Mouse (Mus musculus) midbrain, embryonic 15.5 days (tissue): ENCODE results near the gene Ugt1a6a. TPM values are rescaled to one million over a fixed set of nuclear protein-coding genes. Genes with fewer than 3 reads are reported as not detected.
"Not testable (repeated sequence)": the region's sequence is repeated elsewhere in the genome, so short reads cannot be mapped to it uniquely, and the experiment has no call there.

ENCODE experiments used
- ATAC-seq: fragments of 200-750 bp; cut with Nextera tagmentation; replicated peaks from 2 replicates; pipeline ENCODE4 v1.8.0; 2017; ENCODE audit warnings: moderate TSS enrichment
- H3K27ac ChIP-seq: fragments of 300-500 bp; sonication (generic); 2 replicates; pipeline ENCODE4 v1.5.1; 2015; ENCODE audit warnings: mild to moderate bottlenecking, inconsistent platforms
- H3K27me3 ChIP-seq: fragments of 300-500 bp; sonication (generic); replicated peaks from 2 replicates; pipeline ENCODE4 v1.6.1; 2015; ENCODE audit warnings: inconsistent platforms
- H3K36me3 ChIP-seq: fragments of 300-500 bp; sonication (generic); replicated peaks from 2 replicates; pipeline ENCODE4 v1.6.1; 2015; ENCODE audit warnings: inconsistent platforms
- H3K4me1 ChIP-seq: fragments of 300-500 bp; sonication (generic); 2 replicates; pipeline ENCODE4 v1.6.1; 2015; ENCODE audit warnings: inconsistent platforms
- H3K4me2 ChIP-seq: fragments of 300-500 bp; sonication (generic); 2 replicates; pipeline ENCODE4 v1.6.1; 2015; ENCODE audit warnings: inconsistent platforms, mild to moderate bottlenecking, moderate library complexity
- H3K4me3 ChIP-seq: fragments of 300-500 bp; sonication (generic); 2 replicates; pipeline ENCODE4 v1.5.1; 2015; ENCODE audit warnings: mild to moderate bottlenecking, inconsistent platforms
- H3K9ac ChIP-seq: fragments of 300-500 bp; sonication (generic); 2 replicates; pipeline ENCODE4 v1.6.1; 2015; ENCODE audit warnings: mild to moderate bottlenecking, inconsistent platforms
- H3K9me3 ChIP-seq: fragments of 300-500 bp; sonication (generic); 2 replicates; pipeline ENCODE4 v1.6.1; 2016; ENCODE audit warnings: inconsistent platforms
- WGBS: fragments of 180-500 bp; shearing (Covaris S2); methylation state at CpG from one replicate; pipeline ENCODE4 v1.1.7; 2015; ENCODE audit warnings: mixed read lengths; 5-methylcytosine and 5-hydroxymethylcytosine counted together
- polyA plus RNA-seq: library from polyadenylated mRNA; unstranded; fragments of >200 nt; fragmentation: Nextera tagmentation; extraction: Ambion mirVana; gene quantifications from 2 replicates; pipeline ENCODE4 v1.2.1, GENCODE M21; 2015

Gene Ugt1a6a
- polyA plus RNA-seq = 1.2 and 1.5 TPM in 2 replicates

- not testable (repeated sequence) for H3K4me3 ChIP-seq, H3K36me3 ChIP-seq, H3K27me3 ChIP-seq, H3K9me3 ChIP-seq, H3K4me2 ChIP-seq, ATAC-seq, H3K9ac ChIP-seq, H3K4me1 ChIP-seq
- 0 out of 2 replicates have a peak within 1 kb of the TSS, but pooled peaks have one; percentile 42 for H3K27ac ChIP-seq
- 48% methylated on average over 5 of the region's 5 CpGs for WGBS
Observed at GRCm38 (mm10) chr1:88134457-88135011, at the start of gene Ugt1a6a. TSS of gene Ugt1a6a (plus strand) at chr1:88134809.

GRCm38 (mm10) chr1:88086125-88086524, 48.5 kb upstream of the Ugt1a6a start:
- no peak for ATAC-seq
- Histone ChIP-seq H3K27ac (no peak overlapping the region), H3K27me3 (no peaks in the 10 kb centered on the region), H3K36me3 (no peaks in the 10 kb centered on the region), H3K9ac (no peak overlapping the region), H3K4me1 (no peaks in the 10 kb centered on the region), H3K9me3 (no peaks in the 10 kb centered on the region), H3K4me3 (no peak overlapping the region), H3K4me2 (no peak overlapping the region)
- 81% methylated on average over 1 of the region's 1 CpGs for WGBS

- Histone ChIP-seq H3K27ac (no peak within 1 kb of the TSS), H3K36me3 (no peaks in the 10 kb centered on the region), H3K9ac (no peak within 1 kb of the TSS), H3K4me2 (no peak within 1 kb of the TSS), H3K27me3 (no peaks in the 10 kb centered on the region), H3K4me1 (no peaks in the 10 kb centered on the region), H3K4me3 (no peak within 1 kb of the TSS), H3K9me3 (no peaks in the 10 kb centered on the region)
- no peak for ATAC-seq
- WGBS = 84% methylated on average over 3 of the region's 3 CpGs
Observed at GRCm38 (mm10) chr1:88087513-88087912, 47.1 kb upstream of the Ugt1a6a start, which contains the start of gene Ugt1a8. TSS of gene Ugt1a8 (plus strand) at chr1:88087813.

GRCm38 (mm10) chr1:88092341-88092740, 42.3 kb upstream of the Ugt1a6a start:
- ATAC-seq = no peak
- H3K9me3 ChIP-seq = no peaks in the 10 kb centered on the region
- no peaks in the 10 kb centered on the region for H3K27me3 ChIP-seq

GRCm38 (mm10) chr1:88094270-88094676, 40.3 kb upstream of the Ugt1a6a start:
- WGBS = 70% methylated on average over 3 of the region's 3 CpGs
- H3K9me3 ChIP-seq, H3K9ac ChIP-seq, H3K27me3 ChIP-seq, H3K4me1 ChIP-seq, H3K36me3 ChIP-seq, H3K4me2 ChIP-seq, H3K27ac ChIP-seq, H3K4me3 ChIP-seq, ATAC-seq: not testable (repeated sequence)

More at GRCm38 (mm10) chr1:88092341-88092740, 42.3 kb upstream of the Ugt1a6a start:
- Histone ChIP-seq H3K27ac (no peak overlapping the region), H3K36me3 (no peaks in the 10 kb centered on the region), H3K4me2 (no peak overlapping the region), H3K9ac (no peak overlapping the region), H3K4me1 (no peaks in the 10 kb centered on the region), H3K4me3 (no peak overlapping the region)

GRCm38 (mm10) chr1:88094941-88095492, 39.6 kb upstream of the Ugt1a6a start, which contains the start of gene Ugt1a7c:
TSS of gene Ugt1a7c (plus strand) at chr1:88095062.
- H3K4me2 ChIP-seq = no peak within 1 kb of the TSS
- H3K9ac ChIP-seq = no peak within 1 kb of the TSS
- 73% methylated on average over 10 of the region's 10 CpGs for WGBS
- H3K4me1 ChIP-seq = no peaks in the 10 kb centered on the region
- no peaks in the 10 kb centered on the region for H3K36me3 ChIP-seq
- no peaks in the 10 kb centered on the region for H3K27me3 ChIP-seq
- H3K27ac ChIP-seq = no peak within 1 kb of the TSS
- no peak within 1 kb of the TSS for H3K4me3 ChIP-seq
- no peaks in the 10 kb centered on the region for H3K9me3 ChIP-seq
- ATAC-seq = no peak

- not testable (repeated sequence) for H3K4me1 ChIP-seq, H3K4me3 ChIP-seq, H3K9me3 ChIP-seq, H3K4me2 ChIP-seq, H3K36me3 ChIP-seq, H3K9ac ChIP-seq, H3K27me3 ChIP-seq, ATAC-seq, H3K27ac ChIP-seq
- 90% methylated on average over 3 of the region's 3 CpGs for WGBS
Observed at GRCm38 (mm10) chr1:88098546-88098945, 36.1 kb upstream of the Ugt1a6a start.

- H3K9me3 ChIP-seq, ATAC-seq, H3K27ac ChIP-seq, H3K4me2 ChIP-seq, H3K36me3 ChIP-seq, H3K27me3 ChIP-seq, H3K4me1 ChIP-seq, H3K4me3 ChIP-seq, H3K9ac ChIP-seq: not testable (repeated sequence)
- WGBS = 93% methylated on average over 2 of the region's 2 CpGs
Observed at GRCm38 (mm10) chr1:88099691-88100090, 34.9 kb upstream of the Ugt1a6a start.

- H3K4me2 ChIP-seq, H3K27me3 ChIP-seq, H3K27ac ChIP-seq, H3K9ac ChIP-seq, ATAC-seq, H3K4me1 ChIP-seq, H3K9me3 ChIP-seq, H3K4me3 ChIP-seq, H3K36me3 ChIP-seq: not testable (repeated sequence)
- 61% methylated on average over 3 of the region's 3 CpGs for WGBS
Observed at GRCm38 (mm10) chr1:88103019-88103418, 31.6 kb upstream of the Ugt1a6a start, which contains the start of gene Ugt1a6b. TSS of gene Ugt1a6b (plus strand) at chr1:88103252.

- H3K4me2 ChIP-seq, H3K9me3 ChIP-seq, H3K27ac ChIP-seq, H3K4me1 ChIP-seq, ATAC-seq, H3K36me3 ChIP-seq, H3K27me3 ChIP-seq, H3K4me3 ChIP-seq, H3K9ac ChIP-seq: not testable (repeated sequence)
- WGBS = 85% methylated on average over 4 of the region's 5 CpGs
Observed at GRCm38 (mm10) chr1:88103697-88104468, 30.7 kb upstream of the Ugt1a6a start.

- no peak overlapping the region for H3K9ac ChIP-seq
- no peaks in the 10 kb centered on the region for H3K9me3 ChIP-seq
- H3K4me2 ChIP-seq = no peak overlapping the region
- no peaks in the 10 kb centered on the region for H3K36me3 ChIP-seq
- no peak overlapping the region for H3K4me3 ChIP-seq
- ATAC-seq = no peak
- 84% methylated on average over 1 of the region's 1 CpGs for WGBS
- H3K27ac ChIP-seq = no peak overlapping the region
- no peaks in the 10 kb centered on the region for H3K4me1 ChIP-seq
- H3K27me3 ChIP-seq = no peaks in the 10 kb centered on the region
Observed at GRCm38 (mm10) chr1:88104667-88105430, 29.8 kb upstream of the Ugt1a6a start.

- H3K4me1 ChIP-seq = no peaks in the 10 kb centered on the region
- WGBS = 65% methylated on average over 2 of the region's 2 CpGs
- no peaks in the 10 kb centered on the region for H3K9me3 ChIP-seq
- no peak for ATAC-seq
- no peak overlapping the region for H3K4me2 ChIP-seq
- no peaks in the 10 kb centered on the region for H3K27me3 ChIP-seq
- no peak overlapping the region for H3K9ac ChIP-seq
- H3K36me3 ChIP-seq = no peaks in the 10 kb centered on the region
- no peak overlapping the region for H3K27ac ChIP-seq
- no peak overlapping the region for H3K4me3 ChIP-seq
Observed at GRCm38 (mm10) chr1:88105656-88106055, 29.0 kb upstream of the Ugt1a6a start.
